Mouse (Mus musculus): ENCODE results near the gene Notch4. TPM values are rescaled to one million over a fixed set of nuclear protein-coding genes. Genes with fewer than 3 reads are reported as not detected.

The Notch4 gene
- total RNA-seq, 2 experiments from 2014 or later, result not detected

DNA sequence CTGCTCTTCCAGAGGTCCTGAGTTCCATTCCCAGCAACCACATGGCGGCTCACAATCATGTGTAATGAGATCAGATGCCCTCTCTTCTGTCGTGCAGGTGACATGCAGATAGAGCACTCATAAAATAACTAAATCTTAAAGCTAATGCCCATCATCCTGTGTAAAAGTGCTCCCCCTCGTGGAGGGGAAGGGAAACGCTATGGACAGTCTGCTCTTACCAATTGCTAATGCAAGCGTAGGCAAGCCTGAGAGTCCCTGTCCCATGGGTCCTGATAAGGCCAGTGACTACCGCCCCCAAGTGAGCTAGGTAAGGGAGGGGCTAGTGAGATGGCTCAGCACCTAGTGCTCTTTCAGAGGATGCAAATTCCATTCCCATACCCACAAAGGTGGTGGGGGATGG lies 54.9 kb downstream of the Notch4 start:
- ATAC-seq (replicated peaks; ENCODE audit: low FRiP score, poor library complexity, severe bottlenecking), result peak; percentile 84

GRCm38 (mm10) chr17:34621006-34621405 lies 56.9 kb downstream of the Notch4 start:
- no peak for ATAC-seq (replicated peaks; ENCODE audit: low FRiP score, poor library complexity, severe bottlenecking)

DNA sequence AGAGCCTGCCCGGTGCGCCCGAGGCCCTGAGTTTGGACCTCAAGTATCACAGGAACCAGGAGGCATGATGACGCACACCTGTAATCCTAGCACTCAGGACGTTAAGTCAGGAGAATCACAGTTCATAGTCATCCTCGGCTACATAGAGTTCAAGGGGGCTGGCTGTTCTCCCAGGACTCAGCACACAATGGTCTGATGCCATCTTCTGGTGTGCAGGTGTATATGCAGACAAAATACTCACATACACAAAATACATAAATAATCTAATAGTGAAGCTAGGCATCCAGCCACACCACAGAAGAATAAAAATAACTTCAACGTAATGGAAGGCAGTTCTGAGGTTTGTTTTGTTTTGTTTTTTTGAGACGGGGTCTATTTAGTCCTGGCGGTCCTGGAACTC lies 59.1 kb downstream of the Notch4 start:
- no peak for ATAC-seq (replicated peaks; ENCODE audit: low FRiP score, poor library complexity, severe bottlenecking)

DNA sequence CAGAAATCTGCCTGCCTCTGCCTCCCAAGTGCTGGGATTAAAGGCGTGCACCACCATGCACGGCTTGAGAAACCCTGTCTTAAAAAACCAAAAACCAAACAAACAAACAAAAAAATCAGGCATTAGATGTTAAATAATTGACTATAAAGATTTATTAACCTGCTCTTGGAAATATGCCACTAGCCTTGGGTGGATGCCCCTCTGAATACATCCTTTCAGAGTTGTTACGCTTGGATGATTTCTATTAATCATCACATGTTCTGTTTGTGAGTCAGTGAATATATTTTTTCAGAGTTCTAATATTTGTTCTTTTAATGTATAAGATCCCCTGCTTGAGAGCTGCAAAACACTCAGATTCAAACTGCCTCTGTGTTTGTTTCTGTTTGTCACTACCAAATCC lies 60.9 kb downstream of the Notch4 start:
- no peak for ATAC-seq (replicated peaks; ENCODE audit: low FRiP score, poor library complexity, severe bottlenecking)

DNA sequence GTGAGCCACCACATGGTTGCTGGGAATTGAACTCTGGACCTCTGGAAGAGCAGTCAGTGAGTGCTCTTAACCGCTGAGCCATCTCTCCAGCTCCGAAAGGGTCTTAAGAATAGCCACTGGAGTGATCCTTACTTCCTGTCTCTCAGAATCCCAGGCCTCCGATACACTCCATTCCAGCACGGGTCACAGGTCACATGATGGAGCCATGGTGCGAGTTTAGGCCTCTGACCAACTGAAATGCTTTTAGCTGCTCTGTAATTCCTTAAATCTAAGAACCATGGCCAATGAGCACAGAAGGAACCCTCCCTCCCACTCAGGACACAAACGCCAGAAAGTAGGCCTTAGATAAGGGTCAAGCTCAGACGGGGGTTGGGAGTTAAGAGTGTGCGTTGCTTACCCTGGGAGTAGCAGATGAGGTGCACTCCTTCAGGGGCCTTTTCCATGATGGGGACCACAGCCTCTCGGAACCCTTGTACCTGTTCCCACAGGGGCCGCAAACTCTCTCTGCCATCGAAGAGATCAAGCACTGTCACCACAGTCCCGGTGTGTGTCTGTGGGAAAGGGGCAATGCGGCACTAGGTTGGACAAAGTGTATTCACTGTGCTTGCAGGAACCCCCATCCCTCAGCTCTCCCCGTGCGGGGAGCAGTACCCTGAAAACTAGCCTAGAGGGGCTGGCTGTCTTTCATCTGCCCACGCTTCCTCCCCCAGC lies 62.1 kb downstream of the Notch4 start:
- 0 out of 2 replicates have a peak, but pooled peaks have one; percentile 5 for ATAC-seq (replicated peaks; ENCODE audit: low FRiP score, poor library complexity, severe bottlenecking)

DNA sequence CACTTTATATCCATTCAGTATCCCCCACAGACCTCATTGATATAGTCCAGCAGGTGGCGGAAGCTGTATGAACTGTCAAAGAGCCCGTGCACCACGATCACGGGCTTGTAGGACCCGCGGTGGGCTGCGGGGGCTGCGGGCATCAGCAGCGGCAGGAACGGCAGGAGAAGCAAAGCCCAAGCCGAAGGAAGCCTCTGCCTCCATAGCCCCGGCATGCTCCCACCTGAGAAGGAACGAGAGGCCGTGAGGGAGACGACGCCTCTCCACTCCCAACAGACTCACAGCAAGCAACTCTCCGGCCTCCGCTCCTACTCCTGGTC lies 62.7 kb downstream of the Notch4 start:
- ATAC-seq (replicated peaks; ENCODE audit: low FRiP score, poor library complexity, severe bottlenecking), result peak; percentile 45

GRCm38 (mm10) chr17:34627093-34627942 lies 63.2 kb downstream of the Notch4 start:
- peak; percentile 59 for ATAC-seq (replicated peaks; ENCODE audit: low FRiP score, poor library complexity, severe bottlenecking)

- ATAC-seq (replicated peaks; ENCODE audit: low FRiP score, poor library complexity, severe bottlenecking), result no peak
Measured at GRCm38 (mm10) chr17:34627943-34628643, 64.0 kb downstream of the Notch4 start, which contains the start of gene Ppt2. TSS of gene Ppt2 (minus strand) at chr17:34628510.

- ATAC-seq (replicated peaks; ENCODE audit: low FRiP score, poor library complexity, severe bottlenecking), result no peak
Measured at GRCm38 (mm10) chr17:34628644-34628967, 64.5 kb downstream of the Notch4 start.

DNA sequence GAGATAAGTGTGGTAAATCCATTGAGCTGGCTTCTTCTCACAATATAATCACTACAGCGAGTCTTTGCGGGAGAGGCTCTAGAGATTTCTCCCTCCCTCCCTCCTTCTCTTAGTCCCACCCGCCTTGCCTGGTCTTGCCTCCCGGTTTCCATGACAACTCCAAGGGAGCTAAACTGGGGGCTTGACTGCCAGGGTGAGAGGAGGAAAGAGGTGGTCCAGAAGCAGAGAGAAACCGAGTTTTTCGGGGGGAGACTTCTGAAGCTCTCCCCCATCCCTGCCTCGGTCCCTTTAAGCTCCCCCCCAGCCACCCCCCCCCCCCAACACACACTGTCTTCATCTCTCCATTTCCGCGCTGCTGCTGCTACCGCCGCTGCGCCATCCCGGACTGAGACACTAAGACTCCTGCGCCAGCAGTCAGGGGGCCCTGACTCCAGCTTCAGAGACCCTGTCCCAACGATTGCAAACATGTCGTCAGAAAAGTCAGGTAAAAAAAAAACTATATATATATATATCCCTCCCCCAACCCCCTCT lies 65.2 kb downstream of the Notch4 start, which contains the start of gene Prrt1:
Prrt1 (plus strand) TSS at position 313 of the 531 bp plus-strand sequence.
- ATAC-seq (replicated peaks; ENCODE audit: low FRiP score, poor library complexity, severe bottlenecking), result no peak

DNA sequence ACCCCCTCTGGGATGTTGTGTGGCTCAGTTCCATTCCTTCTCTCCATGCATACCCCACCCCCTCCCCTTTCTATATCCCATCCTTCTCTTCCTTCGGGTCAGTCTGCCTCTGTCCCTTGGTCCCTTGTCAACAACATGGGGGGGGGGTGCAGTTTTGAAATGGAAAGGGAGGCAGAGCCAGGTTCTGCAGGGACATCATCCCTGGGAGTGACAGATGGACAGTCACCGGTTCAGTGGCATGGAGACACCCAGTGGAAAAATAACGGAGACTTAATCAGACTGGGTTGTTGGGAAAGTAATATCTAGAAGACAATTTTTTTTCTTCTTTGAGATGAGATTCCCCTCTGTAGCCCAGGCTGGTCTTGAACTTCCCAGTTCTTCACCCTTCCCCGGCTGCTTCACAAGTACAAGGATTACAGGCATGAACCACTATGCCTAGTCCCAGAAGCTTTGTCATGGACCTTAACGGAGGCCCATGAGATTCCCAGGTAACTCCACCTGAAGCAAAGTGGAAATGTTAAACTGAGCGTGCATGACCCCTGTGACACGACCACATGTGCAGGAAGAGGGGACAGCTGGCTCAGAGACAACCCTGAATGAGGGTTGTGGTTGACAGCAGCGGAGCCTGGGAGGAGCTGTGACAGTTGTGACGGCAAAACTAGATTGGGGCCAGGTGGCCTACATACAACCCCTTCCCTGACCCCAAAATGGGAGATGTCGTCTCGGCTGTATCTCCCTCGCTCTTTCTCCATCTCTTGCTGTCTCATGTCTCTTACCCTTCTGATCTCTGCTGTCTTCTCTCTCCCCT lies 65.9 kb downstream of the Notch4 start:
- no peak for ATAC-seq (replicated peaks; ENCODE audit: low FRiP score, poor library complexity, severe bottlenecking)

DNA sequence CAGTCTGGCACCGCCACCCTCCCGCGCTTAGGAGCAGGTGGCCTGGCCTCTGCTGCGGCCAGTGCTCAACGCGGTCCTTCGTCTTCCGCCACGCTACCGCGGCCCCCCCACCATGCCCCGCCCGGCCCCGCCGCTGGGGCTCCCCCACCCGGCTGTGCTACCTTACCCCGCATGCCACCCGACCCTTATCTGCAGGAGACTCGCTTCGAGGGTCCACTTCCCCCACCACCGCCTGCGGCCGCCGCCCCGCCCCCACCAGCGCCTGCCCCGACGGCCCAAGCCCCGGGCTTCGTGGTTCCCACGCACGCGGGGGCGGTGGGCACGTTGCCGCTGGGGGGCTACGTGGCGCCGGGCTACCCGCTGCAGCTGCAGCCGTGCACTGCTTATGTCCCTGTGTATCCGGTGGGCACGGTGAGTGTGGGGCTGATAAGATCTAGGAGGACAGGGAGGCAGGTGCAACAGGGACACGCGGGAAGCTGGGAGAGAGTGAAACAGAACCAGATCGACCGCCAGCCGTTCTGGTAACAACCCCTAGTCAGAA lies 66.8 kb downstream of the Notch4 start:
- no peak for ATAC-seq (replicated peaks; ENCODE audit: low FRiP score, poor library complexity, severe bottlenecking)

- ATAC-seq (replicated peaks; ENCODE audit: low FRiP score, poor library complexity, severe bottlenecking), result no peak
Measured at GRCm38 (mm10) chr17:34631647-34632046, 67.6 kb downstream of the Notch4 start.

- peak; percentile 51 for ATAC-seq (replicated peaks; ENCODE audit: low FRiP score, poor library complexity, severe bottlenecking)
Measured at GRCm38 (mm10) chr17:34632261-34632691, 68.2 kb downstream of the Notch4 start.

- ATAC-seq (replicated peaks; ENCODE audit: low FRiP score, poor library complexity, severe bottlenecking), result no peak
Measured at GRCm38 (mm10) chr17:34635671-34636070, 71.6 kb downstream of the Notch4 start.

GRCm38 (mm10) chr17:34637459-34637858 lies 73.4 kb downstream of the Notch4 start:
- no peak for ATAC-seq (replicated peaks; ENCODE audit: low FRiP score, poor library complexity, severe bottlenecking)

All from erythroblast, adult 5-6 weeks (primary cell).